Mouse (Mus musculus): Measurements from ENCODE around the gene Slc16a3.

Slc16a3 gene

DNA sequence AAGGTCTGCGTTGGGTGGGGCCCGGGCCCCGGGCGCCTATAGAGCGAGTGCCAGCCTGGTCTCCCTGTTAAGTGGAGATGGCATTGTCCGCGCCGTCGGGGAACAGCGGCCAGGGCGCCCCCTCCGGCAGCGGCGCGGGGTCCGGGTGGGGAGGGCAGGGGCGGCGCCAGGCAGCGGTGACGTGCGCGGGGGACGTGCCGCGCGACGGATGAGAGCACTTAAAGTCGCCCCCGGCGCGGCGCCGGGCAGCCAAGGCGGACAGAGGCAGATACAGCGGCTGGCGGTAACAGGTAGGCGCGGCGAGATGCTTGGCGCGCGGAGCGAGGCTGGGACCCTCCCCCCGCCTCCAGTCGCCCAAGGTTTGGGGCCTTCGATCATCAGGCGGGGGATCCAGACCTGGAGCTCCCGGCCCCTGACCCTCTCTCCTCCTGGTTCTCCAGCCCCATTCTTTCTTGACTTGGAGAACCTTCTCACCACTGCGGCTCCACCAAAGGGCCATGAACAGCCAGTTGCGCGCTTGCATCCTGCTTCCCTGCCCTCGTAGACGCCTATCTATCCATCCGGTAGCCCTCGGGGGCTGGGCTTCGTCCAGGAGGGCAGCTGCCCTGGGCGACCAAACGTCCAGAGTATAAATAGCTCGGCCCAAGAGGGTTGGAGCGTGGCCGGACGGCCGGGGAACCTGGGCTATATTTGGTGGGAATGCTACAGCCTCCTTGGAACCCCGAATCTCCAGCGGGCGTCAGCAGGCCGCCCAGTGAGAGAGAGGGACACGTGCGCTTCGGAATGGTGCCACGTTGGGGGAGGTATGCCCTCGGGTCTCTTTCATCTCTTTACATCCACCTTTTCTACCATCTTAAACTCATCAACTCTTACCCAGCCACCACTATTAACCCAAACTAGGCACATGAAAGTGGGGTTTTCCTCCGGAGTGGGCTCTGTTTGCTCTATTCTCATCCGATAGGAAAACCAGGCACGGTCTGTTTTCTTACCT, 876 bp downstream of the Slc16a3 start:
- peak; percentile 59 for DNase-seq (ENCODE audit: low spot score)

DNA sequence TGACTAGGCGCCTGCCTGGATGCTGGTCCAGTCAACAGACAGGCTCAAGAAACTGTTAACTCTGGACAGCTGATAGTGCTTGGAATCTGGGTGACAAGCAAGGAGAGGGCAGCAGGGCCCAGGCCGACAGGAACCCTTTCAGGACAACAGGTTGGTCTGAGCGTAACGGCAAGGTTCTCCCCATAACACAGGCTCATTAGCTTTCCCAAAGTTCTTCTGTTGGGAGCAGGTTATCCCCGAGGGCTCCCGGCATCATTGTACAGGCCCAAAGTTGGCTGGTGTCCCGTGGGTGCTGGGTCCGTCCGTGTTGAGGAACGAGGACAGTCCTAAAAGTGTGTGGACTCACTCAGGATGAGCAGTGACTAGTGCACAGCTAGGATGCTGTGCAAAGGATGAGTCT, 1.6 kb downstream of the Slc16a3 start:
- no peak for DNase-seq (ENCODE audit: low spot score)

DNA sequence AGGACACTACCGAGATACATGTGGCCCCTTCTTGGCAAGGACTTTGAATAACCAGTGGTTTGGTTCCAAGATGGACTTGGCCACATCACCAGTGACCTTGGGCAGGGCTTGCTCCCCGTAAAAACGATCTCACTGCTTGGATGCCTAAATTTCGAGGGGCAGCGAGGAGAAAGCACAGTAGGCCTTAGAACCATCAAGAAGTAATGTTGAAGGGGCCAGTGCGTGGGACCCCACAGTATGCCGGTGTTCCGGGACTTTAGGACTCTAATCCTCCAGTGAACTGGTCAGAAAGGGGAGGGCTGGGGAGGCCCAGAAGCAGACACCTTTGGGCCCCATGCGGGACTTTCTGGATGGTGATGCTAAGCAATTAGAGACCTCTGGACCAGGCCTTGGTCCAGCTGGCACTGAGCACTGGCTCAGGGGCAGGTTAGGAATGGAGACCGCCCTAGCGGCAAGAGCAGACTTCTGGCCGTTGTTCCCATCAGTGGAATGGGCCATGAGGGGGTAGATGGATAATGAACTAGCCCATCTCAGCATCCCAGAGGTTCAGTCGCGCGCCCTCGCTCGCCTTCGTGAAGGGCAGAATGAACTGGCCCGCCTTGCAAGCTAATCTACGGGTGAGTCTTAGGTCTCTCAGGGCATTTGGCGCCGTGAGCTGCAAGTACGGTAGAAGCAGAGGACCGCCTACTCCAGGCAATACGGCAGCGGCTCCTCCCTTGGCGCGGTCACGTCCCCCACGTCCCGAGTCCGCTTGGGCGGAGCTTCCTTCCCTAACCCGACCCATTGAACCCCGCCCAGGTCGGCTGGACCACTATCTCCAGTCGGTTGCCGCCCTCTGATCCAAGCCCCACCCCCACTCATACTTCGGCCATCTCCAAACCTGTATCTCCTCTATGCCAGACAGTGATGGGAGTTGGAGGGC, 2.3 kb downstream of the Slc16a3 start:
- DNase-seq (ENCODE audit: low spot score) = peak; percentile 88

DNA sequence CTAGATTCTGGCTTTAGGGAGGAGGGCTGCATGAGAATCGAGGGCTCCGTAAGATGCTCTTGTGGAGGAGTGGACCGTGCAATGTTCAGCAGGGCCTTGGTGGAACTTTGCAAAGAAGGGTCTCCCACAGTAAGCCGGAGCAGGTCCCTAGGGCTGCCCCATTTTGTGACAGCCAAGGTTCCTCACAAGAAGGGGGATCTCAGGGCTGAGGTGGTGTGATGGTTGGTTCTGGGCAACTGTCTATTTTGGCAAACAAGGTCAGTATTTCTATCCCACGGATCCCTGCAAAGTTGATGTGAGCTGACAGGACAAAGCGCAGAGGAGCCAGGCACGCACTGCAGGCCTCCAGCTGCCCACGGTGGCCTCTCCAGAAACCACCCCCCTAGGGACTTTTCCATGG, 3.0 kb downstream of the Slc16a3 start:
- no peak for DNase-seq (ENCODE audit: low spot score)

DNA sequence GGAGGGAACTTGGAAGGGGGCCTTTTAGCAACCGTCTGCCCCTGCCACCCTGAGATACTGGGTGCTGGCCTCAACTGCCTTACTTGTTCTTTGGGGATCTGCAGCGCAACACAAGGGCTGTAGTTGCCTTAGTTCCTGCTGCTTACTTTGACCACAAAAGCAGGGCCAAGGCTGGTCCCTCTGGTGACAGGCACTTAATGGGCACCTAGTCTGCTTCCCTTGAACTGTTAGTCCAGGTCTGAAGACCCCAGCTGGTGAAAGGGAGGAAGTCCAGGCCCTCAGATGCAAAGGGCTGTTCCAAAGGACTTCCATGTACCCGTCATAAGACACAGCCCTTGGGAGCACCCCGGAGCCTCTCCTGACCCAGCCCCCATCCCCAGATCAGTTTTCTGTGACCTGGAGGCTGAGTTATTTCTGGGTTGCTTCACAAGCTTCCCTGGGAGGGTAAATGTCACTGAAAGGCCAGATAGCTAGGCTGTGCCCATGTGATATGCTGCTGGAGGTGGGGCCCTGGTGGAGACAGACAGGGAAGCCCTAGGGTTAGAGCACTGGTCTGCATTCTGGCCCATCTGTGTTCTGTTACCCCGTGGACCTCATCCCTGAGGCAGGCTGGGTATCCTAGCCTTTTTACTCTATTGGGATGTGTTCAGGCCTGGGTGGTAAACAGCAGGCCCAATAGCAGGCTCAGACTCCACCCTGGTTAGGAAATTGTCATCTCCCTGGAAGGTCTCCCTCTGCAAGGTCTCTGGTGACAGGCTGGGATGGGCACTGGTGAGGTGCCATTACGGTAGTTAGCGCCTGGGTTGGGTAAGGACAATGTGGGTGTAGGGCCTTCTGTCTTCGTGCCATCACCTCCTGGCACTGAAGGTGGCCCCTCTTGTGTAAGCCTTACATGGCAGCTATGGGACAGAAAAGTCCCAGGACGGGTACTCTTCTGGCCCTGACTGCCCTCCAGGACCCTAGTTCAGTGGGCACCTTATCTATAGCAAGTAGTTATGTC, 3.8 kb downstream of the Slc16a3 start:
- no peak for DNase-seq (ENCODE audit: low spot score)

DNA sequence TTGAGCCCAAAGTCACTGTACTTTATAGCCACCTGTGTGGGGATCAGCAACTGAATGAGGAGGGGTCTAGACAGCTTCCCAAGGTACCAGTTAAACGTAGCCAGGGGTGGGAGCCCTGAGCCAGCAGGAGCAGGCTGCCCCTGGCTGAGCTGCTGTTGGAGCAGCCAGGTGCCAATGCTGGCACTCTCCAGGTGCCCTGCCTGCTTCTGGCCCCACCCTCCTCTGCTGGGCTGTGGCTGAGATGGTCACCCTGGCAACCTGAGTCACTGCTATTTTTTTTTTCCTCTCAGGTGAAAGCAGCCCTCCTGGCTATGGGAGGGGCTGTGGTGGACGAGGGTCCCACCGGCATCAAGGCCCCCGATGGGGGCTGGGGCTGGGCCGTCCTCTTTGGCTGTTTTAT, 6.7 kb downstream of the Slc16a3 start:
- DNase-seq (ENCODE audit: low spot score) = no peak

DNA sequence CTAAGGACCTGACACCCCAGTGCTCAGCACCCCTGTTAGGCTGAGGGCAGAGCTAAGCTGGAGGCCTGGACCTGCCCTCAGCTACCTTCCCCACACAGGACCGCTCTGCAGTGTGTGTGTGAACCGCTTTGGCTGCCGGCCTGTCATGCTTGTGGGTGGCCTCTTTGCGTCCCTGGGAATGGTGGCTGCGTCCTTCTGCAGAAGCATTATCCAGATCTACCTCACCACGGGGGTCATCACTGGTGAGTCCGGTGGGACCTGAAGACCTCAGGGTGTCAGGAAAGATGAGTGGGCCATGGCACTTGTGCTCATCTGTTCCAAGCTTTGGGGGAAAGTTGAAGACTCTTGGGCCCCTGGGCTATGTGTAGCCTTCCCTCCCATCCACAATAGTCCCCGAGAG, 7.4 kb downstream of the Slc16a3 start:
- no peak for DNase-seq (ENCODE audit: low spot score)

DNA sequence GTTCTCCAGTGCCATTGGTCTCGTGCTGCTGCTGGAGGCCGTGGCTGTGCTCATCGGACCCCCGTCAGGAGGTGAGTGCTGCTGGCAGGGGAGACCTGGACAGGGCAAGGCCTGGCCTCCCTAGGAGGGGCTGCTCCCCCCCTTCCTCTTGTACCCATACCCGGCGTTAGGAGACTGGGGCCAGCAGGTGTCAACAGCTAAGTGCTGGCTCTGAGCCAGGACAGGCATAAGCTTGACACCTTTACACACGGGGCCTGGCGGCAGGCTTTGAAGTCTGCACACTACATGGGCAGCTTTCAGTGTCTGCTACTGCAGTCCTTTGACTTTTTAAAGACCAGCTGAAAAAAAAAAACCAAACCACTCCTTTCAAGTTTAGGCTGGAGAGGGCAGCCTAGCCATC, 8.8 kb downstream of the Slc16a3 start:
- no peak for DNase-seq (ENCODE audit: low spot score)

DNA sequence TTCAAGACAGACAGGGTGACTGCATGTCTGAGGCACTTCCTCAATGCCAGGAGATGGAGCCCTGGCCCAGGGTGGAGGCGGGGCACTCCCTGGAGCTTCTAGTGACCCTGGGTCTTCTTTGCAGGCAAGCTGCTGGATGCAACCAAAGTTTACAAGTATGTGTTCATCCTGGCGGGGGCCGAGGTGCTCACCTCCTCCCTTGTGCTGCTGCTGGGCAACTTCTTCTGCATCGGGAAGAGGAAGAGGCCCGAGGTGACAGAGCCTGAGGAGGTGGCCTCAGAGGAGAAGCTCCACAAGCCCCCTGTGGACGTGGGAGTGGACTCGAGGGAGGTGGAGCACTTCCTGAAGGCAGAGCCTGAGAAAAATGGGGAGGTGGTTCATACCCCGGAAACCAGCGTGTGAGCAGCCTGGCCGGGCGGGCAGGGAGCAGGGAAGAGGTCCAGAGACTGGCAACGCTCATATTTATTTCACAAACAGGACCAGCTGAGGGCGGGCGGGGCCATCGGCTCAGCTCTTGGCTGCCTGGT, 9.5 kb downstream of the Slc16a3 start:
- DNase-seq (ENCODE audit: low spot score) = no peak

DNA sequence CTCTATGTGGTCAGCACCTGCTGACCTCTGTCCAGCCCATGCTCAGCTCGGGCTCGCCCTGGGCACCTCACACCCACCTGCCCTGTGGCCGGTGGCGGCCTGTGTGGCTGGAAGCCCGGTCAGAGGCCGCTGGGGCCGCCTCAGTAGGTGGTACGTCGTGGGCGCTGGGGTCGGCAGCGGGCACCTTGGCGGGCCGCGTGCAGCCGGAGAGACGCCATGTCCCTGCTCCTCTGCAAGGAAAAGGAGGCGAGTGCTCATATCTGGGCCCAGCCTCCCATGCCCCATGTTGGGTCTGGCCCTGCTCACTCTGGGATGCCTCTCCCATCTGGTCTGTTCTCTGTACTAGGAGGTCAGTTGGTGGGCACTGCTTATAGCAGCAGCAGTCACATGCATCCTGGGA, 10.8 kb downstream of the Slc16a3 start:
- DNase-seq (ENCODE audit: low spot score) = no peak

DNA sequence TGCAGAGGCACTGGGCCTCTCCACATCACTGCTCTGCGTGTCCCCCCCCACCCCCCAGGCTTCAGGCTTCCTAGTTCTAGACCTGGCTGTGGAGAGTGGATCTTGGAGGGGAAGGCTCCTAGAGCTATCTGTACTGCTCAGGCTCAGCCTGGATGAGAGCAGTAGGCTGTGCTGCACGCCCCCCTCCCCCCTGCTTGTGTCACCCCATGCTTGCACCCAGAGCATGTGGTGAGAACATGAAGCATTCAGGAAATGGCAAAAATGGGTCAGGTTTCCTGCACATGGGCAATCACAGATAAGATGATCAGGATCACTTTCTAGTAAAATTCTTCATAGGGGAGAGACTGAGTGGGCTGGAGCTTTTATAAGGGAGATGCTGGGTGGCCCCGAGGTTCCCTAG, 11.3 kb downstream of the Slc16a3 start:
- no peak for DNase-seq (ENCODE audit: low spot score)

DNA sequence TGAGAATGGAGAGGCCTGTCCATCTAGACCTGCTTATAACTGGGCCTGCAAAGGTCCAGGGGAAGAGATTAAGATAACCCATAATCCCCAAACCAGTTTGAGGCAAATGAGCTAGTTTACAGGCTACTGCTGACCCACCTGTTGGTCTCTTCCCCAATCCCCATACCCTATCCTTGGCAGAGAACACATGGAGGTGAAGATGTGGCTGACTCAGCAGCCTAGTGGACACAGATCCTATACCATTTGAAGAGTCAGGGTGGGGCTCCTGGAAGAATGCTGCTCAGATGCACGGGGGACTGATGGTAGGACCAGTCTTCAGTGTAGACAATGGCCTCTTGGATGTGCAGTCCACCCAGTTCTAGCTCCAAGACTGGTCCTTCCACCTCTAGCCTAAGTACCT, 12.0 kb downstream of the Slc16a3 start:
- no peak for DNase-seq (ENCODE audit: low spot score)

DNA sequence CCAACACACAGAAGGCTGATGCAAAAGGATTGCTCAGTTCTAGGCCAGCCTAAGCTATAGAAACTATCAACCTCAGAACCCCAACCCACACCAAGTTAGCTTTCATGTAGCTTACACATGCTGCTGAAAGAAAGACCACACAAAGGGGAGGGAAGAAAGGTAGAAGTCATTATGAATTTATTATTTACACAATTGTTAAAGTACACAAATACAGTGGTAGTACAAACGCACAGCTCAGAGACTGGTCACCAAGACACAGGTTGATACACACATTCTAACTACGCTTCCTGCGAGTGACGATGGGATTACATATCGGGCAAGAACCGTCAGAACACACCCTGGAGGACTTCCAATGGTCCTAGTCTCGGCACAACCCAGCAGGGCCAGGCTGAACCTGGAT, 13.3 kb downstream of the Slc16a3 start:
- DNase-seq (ENCODE audit: low spot score) = no peak

DNA sequence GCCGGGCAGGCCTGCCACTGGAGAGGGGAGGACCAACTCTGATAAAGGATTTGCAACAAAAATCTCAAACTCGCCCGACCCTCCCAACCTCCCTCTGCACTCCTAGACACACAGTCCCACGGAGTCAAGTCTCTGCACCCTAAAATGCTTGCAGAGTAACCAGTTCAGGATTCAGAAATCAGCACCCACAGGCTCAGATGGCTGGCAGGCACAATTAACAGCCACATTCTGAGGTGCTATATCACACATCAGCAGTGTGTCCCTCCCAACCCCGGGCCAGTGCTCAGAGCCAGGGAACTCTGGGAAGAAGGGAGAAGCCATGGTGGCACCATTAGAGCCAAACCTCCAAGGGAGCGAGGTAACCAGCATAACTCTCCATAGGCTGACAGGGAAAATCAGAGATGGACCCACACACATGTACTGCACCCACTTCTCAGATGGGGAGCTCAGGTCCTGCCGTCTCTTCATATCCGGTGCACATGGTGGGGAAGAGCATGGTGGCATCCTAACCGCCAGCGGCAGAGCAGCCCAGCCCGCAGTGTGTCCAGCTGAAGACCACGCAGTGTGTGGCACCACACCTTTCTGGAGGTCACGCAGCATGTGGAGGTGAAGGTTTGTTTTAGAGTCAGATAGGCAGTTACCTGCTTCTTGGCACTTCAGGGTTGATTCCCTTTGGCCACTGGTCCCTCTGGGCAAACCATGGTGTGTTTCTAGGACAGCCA, 13.9 kb downstream of the Slc16a3 start:
- DNase-seq (ENCODE audit: low spot score) = no peak

DNA sequence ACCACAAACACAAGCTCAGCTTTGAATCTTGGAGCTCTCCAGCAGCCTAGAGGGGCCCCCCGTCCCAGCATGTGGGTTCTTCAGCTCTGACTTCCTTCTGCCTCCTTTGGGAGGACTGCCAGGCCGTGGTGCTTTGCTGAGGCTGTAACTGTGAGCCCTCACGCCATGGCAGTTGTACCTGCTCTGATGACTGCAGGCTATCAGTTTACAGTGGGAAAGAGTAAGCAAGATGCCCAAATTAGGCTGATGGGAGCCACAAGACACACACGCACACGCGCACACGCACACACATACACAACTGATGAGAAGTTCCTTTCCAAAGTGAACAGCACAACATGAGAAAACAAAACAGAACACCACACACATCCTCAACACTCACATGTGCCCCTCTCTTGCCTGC, 14.6 kb downstream of the Slc16a3 start:
- DNase-seq (ENCODE audit: low spot score) = no peak

DNA sequence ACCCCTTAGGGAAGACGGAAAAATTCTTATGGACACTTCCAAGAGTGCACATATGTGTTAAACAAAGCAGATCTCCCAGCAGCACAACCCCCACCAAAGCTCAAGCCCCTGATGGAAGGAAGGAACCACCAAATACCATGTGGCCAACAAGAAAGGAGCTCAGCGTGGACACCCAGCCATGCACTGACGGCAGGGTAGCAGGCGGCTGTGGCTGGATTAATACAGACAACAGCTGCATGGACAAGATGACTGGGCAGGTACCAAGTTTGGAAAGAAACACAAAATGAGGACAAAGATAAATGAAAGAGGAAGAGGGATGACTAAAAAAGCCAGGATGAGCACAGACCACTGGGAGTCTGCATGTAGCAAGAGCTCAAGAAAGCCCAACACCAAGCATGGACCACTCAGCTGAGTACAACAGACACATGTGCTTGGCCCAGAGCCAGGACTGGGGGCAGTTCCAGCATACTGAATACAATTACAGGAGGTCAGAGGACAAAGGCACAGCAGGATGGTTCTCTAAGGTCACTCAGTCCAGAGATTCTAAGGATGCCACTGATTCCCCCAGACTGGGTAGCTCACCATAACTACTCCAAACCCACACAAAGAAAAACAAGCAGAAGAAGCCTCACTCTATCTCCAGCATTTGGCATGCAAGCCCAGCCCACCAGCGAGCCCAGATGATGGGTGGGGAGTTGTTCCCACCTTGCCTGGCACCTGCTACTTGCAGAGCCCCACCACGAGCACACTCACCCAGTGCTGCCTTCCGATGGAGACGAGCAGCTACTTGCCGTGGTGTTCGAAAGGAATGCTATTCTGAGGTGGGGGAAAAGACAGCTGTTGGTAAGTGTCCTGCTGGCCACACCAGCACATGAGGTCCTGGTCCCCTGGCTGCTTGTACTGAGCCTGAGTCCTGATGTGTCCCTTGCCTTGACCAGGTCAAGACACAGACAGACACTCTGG, 16.2 kb downstream of the Slc16a3 start:
- no peak for DNase-seq (ENCODE audit: low spot score)

DNA sequence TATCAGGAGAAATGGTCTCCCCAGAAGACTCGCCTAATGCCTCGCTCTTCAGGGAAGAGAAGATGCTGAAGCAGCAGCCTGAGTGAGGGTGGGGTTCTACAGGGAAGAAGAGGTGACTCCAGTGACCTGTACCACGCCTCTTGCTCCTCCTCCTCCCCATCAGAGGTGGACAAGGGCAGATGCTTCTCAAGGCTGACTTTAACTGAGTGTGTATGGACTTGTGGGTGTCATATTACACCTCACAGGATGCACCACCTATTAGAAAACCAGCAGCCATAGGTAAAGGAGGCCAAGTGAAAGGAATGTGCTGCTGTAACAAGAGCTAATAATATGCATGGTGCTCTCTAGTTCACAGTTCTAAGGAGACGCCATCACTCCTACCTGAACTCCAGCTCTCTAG, 17.3 kb downstream of the Slc16a3 start:
- DNase-seq (ENCODE audit: low spot score) = no peak

DNA sequence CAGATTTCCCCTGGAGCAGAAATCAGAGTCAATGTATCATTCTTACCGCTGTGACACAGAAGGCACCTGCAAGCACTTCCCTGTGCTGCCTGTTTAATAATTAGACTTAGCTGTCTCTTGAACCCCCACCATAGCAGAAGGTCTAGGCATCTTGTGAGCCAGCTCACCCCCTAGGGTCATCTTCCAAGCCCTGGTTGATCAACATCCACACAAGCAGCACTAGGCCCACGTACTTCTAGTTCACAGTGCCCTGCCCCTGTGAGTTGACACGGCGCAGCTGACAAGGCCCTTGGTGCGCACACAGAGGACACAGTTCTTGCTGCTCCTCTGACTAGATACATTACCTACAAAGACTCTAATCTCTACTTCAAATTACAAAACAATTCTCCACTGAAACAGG, 21.5 kb downstream of the Slc16a3 start:
- no peak for DNase-seq (ENCODE audit: low spot score)

DNA sequence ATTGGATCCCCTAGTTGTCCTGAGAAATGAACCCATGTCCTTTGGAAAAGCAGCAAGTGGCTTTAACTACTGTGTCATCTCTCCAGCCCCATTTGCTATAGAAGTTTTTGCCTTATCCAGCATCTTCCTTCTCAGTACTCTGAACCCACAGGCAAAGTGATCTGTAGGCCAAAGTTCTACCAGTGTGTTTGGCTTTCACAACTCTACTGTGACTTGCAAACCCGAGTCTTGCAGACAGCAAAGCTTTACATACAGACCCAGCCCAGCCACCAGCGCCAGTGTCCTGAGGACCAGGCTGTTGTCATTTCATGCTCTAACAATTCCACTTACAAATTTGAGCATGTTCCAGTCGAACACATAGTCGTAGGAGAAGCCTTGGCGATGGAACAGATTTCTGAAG, 23.0 kb downstream of the Slc16a3 start:
- DNase-seq (ENCODE audit: low spot score) = no peak

DNA sequence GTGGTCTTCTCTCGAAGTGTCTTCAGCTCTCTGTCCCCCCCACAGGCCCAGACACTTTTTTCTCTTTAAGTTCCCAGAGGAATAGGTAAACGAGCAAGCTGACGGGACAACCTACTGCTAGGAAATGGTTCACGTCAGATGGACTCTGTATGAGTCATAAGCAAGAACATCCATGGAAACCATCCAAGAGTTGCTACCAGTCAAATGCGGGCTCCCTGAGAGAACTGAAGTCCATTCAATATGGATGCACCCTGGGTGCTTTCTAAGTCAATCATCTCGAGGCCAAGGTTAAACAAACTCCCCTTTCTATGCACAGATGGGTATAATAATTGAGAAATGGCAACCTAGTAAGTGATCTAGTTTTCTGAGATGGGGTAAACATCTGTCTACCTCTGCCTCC, 25.0 kb downstream of the Slc16a3 start:
- DNase-seq (ENCODE audit: low spot score) = no peak
